Mouse (Mus musculus) hindbrain, embryonic 15.5 days (tissue): Measurements from ENCODE around the gene Jag2. TPM values are rescaled to one million over a fixed set of nuclear protein-coding genes. Genes with fewer than 3 reads are reported as not detected.

ENCODE experiments used
- ATAC-seq: fragments of 200-750 bp; cut with Nextera tagmentation; 2 replicates; pipeline ENCODE4 v1.8.0; 2017; ENCODE audit warnings: low read depth, moderate number of reproducible peaks, moderate TSS enrichment; ENCODE audit not compliant: low FRiP score
- H3K27ac ChIP-seq: fragments of 300-500 bp; sonication (generic); replicated peaks from 2 replicates; pipeline ENCODE4 v1.5.1; 2015; ENCODE audit warnings: mild to moderate bottlenecking, inconsistent platforms
- H3K27me3 ChIP-seq: fragments of 300-500 bp; sonication (generic); 2 replicates; pipeline ENCODE4 v1.6.1; 2015; ENCODE audit warnings: control low read depth, inconsistent platforms
- H3K36me3 ChIP-seq: fragments of 300-500 bp; sonication (generic); 2 replicates; pipeline ENCODE4 v1.6.1; 2015; ENCODE audit warnings: control low read depth, inconsistent platforms
- H3K4me1 ChIP-seq: fragments of 300-500 bp; sonication (generic); replicated peaks from 2 replicates; pipeline ENCODE4 v1.6.1; 2015; ENCODE audit warnings: control low read depth, inconsistent platforms
- H3K4me2 ChIP-seq: fragments of 300-500 bp; sonication (generic); 2 replicates; pipeline ENCODE4 v1.6.1; 2015; ENCODE audit warnings: moderate library complexity, mild to moderate bottlenecking, inconsistent platforms
- H3K4me3 ChIP-seq: fragments of 300-500 bp; sonication (generic); 2 replicates; pipeline ENCODE4 v1.5.1; 2015; ENCODE audit warnings: mild to moderate bottlenecking, inconsistent platforms
- H3K9ac ChIP-seq: fragments of 300-500 bp; sonication (generic); 2 replicates; pipeline ENCODE4 v1.6.1; 2015; ENCODE audit warnings: inconsistent platforms
- H3K9me3 ChIP-seq: fragments of 300-500 bp; sonication (generic); 2 replicates; pipeline ENCODE4 v1.6.1; 2016; ENCODE audit warnings: control low read depth, inconsistent platforms
- WGBS: fragments of 180-500 bp; shearing (Covaris S2); methylation state at CpG from one replicate; pipeline ENCODE4 v1.1.7; 2015; 5-methylcytosine and 5-hydroxymethylcytosine counted together
- polyA plus RNA-seq: library from polyadenylated mRNA; unstranded; fragments of >200 nt; fragmentation: Nextera tagmentation; extraction: Ambion mirVana; gene quantifications from 2 replicates; pipeline ENCODE4 v1.2.1, GENCODE M21; 2015

The Jag2 gene
- polyA plus RNA-seq, 1 experiment from 2014 or later = 14.4 TPM

GRCm38 (mm10) chr12:112915587-112915986 lies 14.0 kb downstream of the Jag2 start:
- Histone ChIP-seq H3K4me2 (no peak overlapping the region), H3K27me3 (no peaks in the 10 kb centered on the region), H3K4me1 (peaks cover 4% of the 10 kb centered on the region), H3K4me3 (no peak overlapping the region), H3K9me3 (no peaks in the 10 kb centered on the region), H3K36me3 (peaks cover 65% of the 10 kb centered on the region), H3K27ac (no peak overlapping the region), H3K9ac (no peak overlapping the region)
- no peak for ATAC-seq
- WGBS = 51% methylated on average over 13 of the region's 13 CpGs

GRCm38 (mm10) chr12:112914527-112914926 lies 15.0 kb downstream of the Jag2 start:
- 86% methylated on average over 11 of the region's 11 CpGs for WGBS
- H3K27me3 ChIP-seq = no peaks in the 10 kb centered on the region
- no peak for ATAC-seq
- no peak overlapping the region for H3K4me2 ChIP-seq
- H3K9ac ChIP-seq = no peak overlapping the region
- H3K9me3 ChIP-seq = no peaks in the 10 kb centered on the region
- H3K4me3 ChIP-seq = no peak overlapping the region
- peaks cover 4% of the 10 kb centered on the region for H3K4me1 ChIP-seq
- H3K27ac ChIP-seq = no peak overlapping the region
- peaks cover 66% of the 10 kb centered on the region for H3K36me3 ChIP-seq

- ATAC-seq = no peak
Measured at GRCm38 (mm10) chr12:112912951-112913745, 16.4 kb downstream of the Jag2 start.

GRCm38 (mm10) chr12:112911701-112912100 lies 17.9 kb downstream of the Jag2 start:
- Histone ChIP-seq H3K9me3 (no peaks in the 10 kb centered on the region), H3K4me3 (no peak overlapping the region), H3K9ac (no peak overlapping the region), H3K4me1 (peaks cover 4% of the 10 kb centered on the region), H3K4me2 (no peak overlapping the region), H3K36me3 (peaks cover 86% of the 10 kb centered on the region), H3K27ac (no peak overlapping the region), H3K27me3 (no peaks in the 10 kb centered on the region)
- ATAC-seq = no peak
- 94% methylated on average over 17 of the region's 17 CpGs for WGBS

More at GRCm38 (mm10) chr12:112912951-112913745, 16.4 kb downstream of the Jag2 start:
- Histone ChIP-seq H3K4me2 (no peak overlapping the region), H3K4me1 (peaks cover 4% of the 10 kb centered on the region), H3K27ac (no peak overlapping the region), H3K36me3 (peaks cover 80% of the 10 kb centered on the region), H3K27me3 (no peaks in the 10 kb centered on the region), H3K4me3 (no peak overlapping the region), H3K9me3 (no peaks in the 10 kb centered on the region), H3K9ac (no peak overlapping the region)
- WGBS = 84% methylated on average over 28 of the region's 28 CpGs

- no peak for ATAC-seq
- Histone ChIP-seq H3K9ac (no peak overlapping the region), H3K36me3 (peaks cover 64% of the 10 kb centered on the region), H3K4me2 (no peak overlapping the region), H3K4me1 (no peaks in the 10 kb centered on the region), H3K4me3 (no peak overlapping the region), H3K9me3 (no peaks in the 10 kb centered on the region), H3K27ac (no peak overlapping the region), H3K27me3 (no peaks in the 10 kb centered on the region)
- 96% methylated on average over 22 of the region's 22 CpGs for WGBS
Measured at GRCm38 (mm10) chr12:112908991-112909390, 20.6 kb downstream of the Jag2 start.

- Histone ChIP-seq H3K4me1 (no peaks in the 10 kb centered on the region), H3K27ac (no peak overlapping the region), H3K4me3 (no peak overlapping the region), H3K27me3 (no peaks in the 10 kb centered on the region), H3K9ac (no peak overlapping the region), H3K36me3 (peaks cover 25% of the 10 kb centered on the region), H3K9me3 (no peaks in the 10 kb centered on the region), H3K4me2 (no peak overlapping the region)
- 86% methylated on average over 5 of the region's 5 CpGs for WGBS
- no peak for ATAC-seq
Measured at GRCm38 (mm10) chr12:112905001-112905400, 24.6 kb downstream of the Jag2 start.

GRCm38 (mm10) chr12:112903941-112904340 lies 25.6 kb downstream of the Jag2 start:
- H3K27me3 ChIP-seq = no peaks in the 10 kb centered on the region
- peaks cover 15% of the 10 kb centered on the region for H3K36me3 ChIP-seq
- H3K9me3 ChIP-seq = no peaks in the 10 kb centered on the region
- H3K27ac ChIP-seq = no peak overlapping the region
- no peak overlapping the region for H3K4me2 ChIP-seq
- ATAC-seq = no peak
- 71% methylated on average over 8 of the region's 8 CpGs for WGBS
- no peak overlapping the region for H3K4me3 ChIP-seq
- H3K9ac ChIP-seq = no peak overlapping the region
- H3K4me1 ChIP-seq = no peaks in the 10 kb centered on the region

GRCm38 (mm10) chr12:112900641-112901040 lies 28.9 kb downstream of the Jag2 start:
- no peaks in the 10 kb centered on the region for H3K9me3 ChIP-seq
- H3K4me1 ChIP-seq = peaks cover 10% of the 10 kb centered on the region
- H3K27ac ChIP-seq = no peak overlapping the region
- no peaks in the 10 kb centered on the region for H3K27me3 ChIP-seq
- H3K9ac ChIP-seq = no peak overlapping the region
- no peak overlapping the region for H3K4me2 ChIP-seq
- no peak overlapping the region for H3K4me3 ChIP-seq
- 85% methylated on average over 9 of the region's 9 CpGs for WGBS
- no peak for ATAC-seq
- H3K36me3 ChIP-seq = no peaks in the 10 kb centered on the region

GRCm38 (mm10) chr12:112898960-112899359 lies 30.6 kb downstream of the Jag2 start:
- WGBS = 55% methylated on average over 4 of the region's 4 CpGs
- Histone ChIP-seq H3K27ac (no peak overlapping the region), H3K9me3 (no peaks in the 10 kb centered on the region), H3K4me3 (no peak overlapping the region), H3K9ac (no peak overlapping the region), H3K4me1 (peaks cover 15% of the 10 kb centered on the region), H3K27me3 (no peaks in the 10 kb centered on the region), H3K4me2 (no peak overlapping the region), H3K36me3 (no peaks in the 10 kb centered on the region)
- ATAC-seq = no peak

- H3K27me3 ChIP-seq = no peaks in the 10 kb centered on the region
- peaks cover 15% of the 10 kb centered on the region for H3K4me1 ChIP-seq
- H3K9me3 ChIP-seq = no peaks in the 10 kb centered on the region
- no peak overlapping the region for H3K9ac ChIP-seq
- no peaks in the 10 kb centered on the region for H3K36me3 ChIP-seq
- peak overlapping the region; percentile 10; the same call in 1 of the 2 replicates for H3K27ac ChIP-seq
- no peak for ATAC-seq
- no peak overlapping the region for H3K4me3 ChIP-seq
- H3K4me2 ChIP-seq = peak overlapping the region; percentile 43; the same call in 1 of the 2 replicates
- WGBS = 54% methylated on average over 12 of the region's 12 CpGs
Measured at GRCm38 (mm10) chr12:112898351-112898750, 31.2 kb downstream of the Jag2 start.

GRCm38 (mm10) chr12:112897522-112898212 lies 31.9 kb downstream of the Jag2 start:
- no peaks in the 10 kb centered on the region for H3K36me3 ChIP-seq
- H3K27ac ChIP-seq = peak overlapping the region; percentile 10; the same call in 1 of the 2 replicates
- peak overlapping the region; percentile 43 for H3K4me2 ChIP-seq
- H3K27me3 ChIP-seq = no peaks in the 10 kb centered on the region
- no peaks in the 10 kb centered on the region for H3K9me3 ChIP-seq
- 28% methylated on average over 16 of the region's 16 CpGs for WGBS
- no peak overlapping the region for H3K9ac ChIP-seq
- ATAC-seq = peak; percentile 79; the same call in 1 of the 2 replicates
- H3K4me1 ChIP-seq = peaks cover 15% of the 10 kb centered on the region
- H3K4me3 ChIP-seq = no peak overlapping the region

- 76% methylated on average over 4 of the region's 4 CpGs for WGBS
- H3K4me1 ChIP-seq = peaks cover 15% of the 10 kb centered on the region
- H3K27ac ChIP-seq = 0 out of 2 replicates have a peak overlapping the region, but pooled peaks have one; percentile 21
- H3K4me3 ChIP-seq = no peak overlapping the region
- ATAC-seq = no peak
- H3K4me2 ChIP-seq = no peak overlapping the region
- H3K36me3 ChIP-seq = no peaks in the 10 kb centered on the region
- no peaks in the 10 kb centered on the region for H3K9me3 ChIP-seq
- H3K9ac ChIP-seq = no peak overlapping the region
- H3K27me3 ChIP-seq = no peaks in the 10 kb centered on the region
Measured at GRCm38 (mm10) chr12:112894969-112895368, 34.6 kb downstream of the Jag2 start.
